ENCODE assay signal across 37 mouse cellular contexts in genomic region chr5:150510451-150511225, GRCm38 (mm10). TPM values are rescaled to one million over a fixed set of nuclear protein-coding genes. Genes with fewer than 3 reads are reported as not detected.
"Had no signal": no experiment of that assay in that cellular context is flagged by ENCODE, and none has a peak within 500 bp of the region (broad histone marks: within the 10 kb centered on the region; RNA-seq: fewer than 3 reads in every experiment).

No protein-coding gene starts in this region.

- H3K4me1 ChIP-seq: heart, embryonic 13.5 days; heart, embryonic 15.5 days; hindbrain, embryonic 10.5 days; hindbrain, embryonic 12.5 days; intestine, embryonic 15.5 days; kidney, embryonic 15.5 days; limb, embryonic 13.5 days; limb, embryonic 15.5 days; liver, embryonic 12.5 days had no signal

- H3K36me3 ChIP-seq: heart, embryonic 13.5 days; heart, embryonic 15.5 days; hindbrain, embryonic 10.5 days; hindbrain, embryonic 12.5 days; intestine, embryonic 15.5 days; kidney, embryonic 15.5 days; limb, embryonic 13.5 days; limb, embryonic 15.5 days; liver, embryonic 12.5 days had no signal

- H3K9ac ChIP-seq: heart, embryonic 13.5 days; heart, embryonic 15.5 days; hindbrain, embryonic 12.5 days; hindbrain, embryonic 14.5 days; intestine, embryonic 15.5 days; kidney, embryonic 15.5 days; limb, embryonic 13.5 days; limb, embryonic 15.5 days; liver, embryonic 12.5 days; liver, embryonic 14.5 days had no signal

- H3K4me2 ChIP-seq: heart, embryonic 11.5 days; heart, embryonic 13.5 days; heart, embryonic 15.5 days; hindbrain, embryonic 12.5 days; hindbrain, embryonic 14.5 days; intestine, embryonic 15.5 days; kidney, embryonic 15.5 days; limb, embryonic 13.5 days; limb, embryonic 15.5 days; liver, embryonic 12.5 days had no signal

- H3K9me3 ChIP-seq: heart, embryonic 13.5 days; heart, embryonic 15.5 days; hindbrain, embryonic 10.5 days; hindbrain, embryonic 12.5 days; intestine, embryonic 15.5 days; kidney, embryonic 15.5 days; limb, embryonic 13.5 days; limb, embryonic 15.5 days; liver, embryonic 12.5 days had no signal

- H3K27ac ChIP-seq: heart, adult 2 months; heart, embryonic 13.5 days; heart, embryonic 15.5 days; hindbrain, embryonic 10.5 days; hindbrain, embryonic 12.5 days; hindbrain, embryonic 14.5 days; intestine, embryonic 15.5 days; kidney, embryonic 15.5 days; kidney, postnatal 0 days; layer of hippocampus, adult 2 months; left cerebral cortex, adult 2 months; limb, embryonic 13.5 days; limb, embryonic 15.5 days; liver, embryonic 12.5 days; liver, embryonic 14.5 days had no signal

- DNase-seq: gastrocnemius, postnatal 14 days; heart, adult 2 months; heart, postnatal 4 days; kidney, adult 11 months; kidney, adult 2 months; kidney, adult 9 months; kidney, postnatal 14 days; kidney, postnatal 36 days; left cerebral cortex, postnatal 4 days had no signal

- ATAC-seq: hindbrain, embryonic 16.5 days; inflammation-experienced regulatory T-cells, adult 6 months; intestine, embryonic 15.5 days; liver, embryonic 12.5 days had no signal

- H3K27me3 ChIP-seq: heart, embryonic 13.5 days; heart, embryonic 15.5 days; hindbrain, embryonic 12.5 days; intestine, embryonic 15.5 days; kidney, embryonic 15.5 days; limb, embryonic 13.5 days; limb, embryonic 15.5 days; liver, embryonic 12.5 days had no signal

- H3K4me3 ChIP-seq: heart, adult 2 months; heart, embryonic 13.5 days; heart, embryonic 15.5 days; hindbrain, embryonic 10.5 days; hindbrain, embryonic 12.5 days; intestine, embryonic 15.5 days; kidney, embryonic 15.5 days; layer of hippocampus, adult 2 months; left cerebral cortex, adult 2 months; limb, embryonic 13.5 days; limb, embryonic 15.5 days; liver, embryonic 12.5 days had no signal

RNA-seq across cellular contexts. Expression of gene Zar1l, which starts 7.3 kb away (rescaled TPM):
- total RNA-seq: gastrocnemius, adult 18-20 months; gastrocnemius, adult 8-10 months; gastrocnemius, postnatal 14 days; gastrocnemius, postnatal 4 days; granulocyte monocyte progenitor cell, adult 5-6 weeks; heart, adult 2 months; heart, postnatal 25 days; heart, postnatal 4 days; layer of hippocampus, adult 2 months; layer of hippocampus, postnatal 10 days; layer of hippocampus, postnatal 25 days; left cerebral cortex, postnatal 4 days; liver, adult 2 months had no signal
- polyA plus RNA-seq: heart, adult 2 months; heart, embryonic 11.5 days; heart, embryonic 13.5 days; heart, embryonic 15.5 days; heart, postnatal 0 days; hindbrain, embryonic 10.5 days; hindbrain, embryonic 12.5 days; hindbrain, embryonic 14.5 days; hindbrain, embryonic 16.5 days; inflammation-experienced regulatory T-cells, adult 6 months; intestine, embryonic 15.5 days; kidney, adult 2 months; kidney, embryonic 15.5 days; kidney, postnatal 0 days; large intestine, adult 2 months; limb, embryonic 11.5 days; limb, embryonic 13.5 days; limb, embryonic 15.5 days; liver, adult 2 months; liver, embryonic 12.5 days; liver, embryonic 14.5 days had no signal
